Mouse (Mus musculus): Measurements from ENCODE around the gene Fam173a.

- TF ChIP-seq CTCF (IDR thresholded peaks at IDR 0.05; ENCODE audit: low read depth, low read length) (no peak), EP300 (IDR thresholded peaks at IDR 0.05; ENCODE audit: insufficient read depth, low read depth, low read length) (no peak), POLR2A (IDR thresholded peaks at IDR 0.05; ENCODE audit: insufficient read depth, low read length) (no peak)
Observed at GRCm38 (mm10) chr17:25836397-25837075, 43.8 kb upstream of the Fam173a start.
